Mouse (Mus musculus): ENCODE results near the gene Zfp2.
A peak's percentile ranks its signal among the peaks of the same experiment; 100 is the strongest.

Gene Zfp2

DNA sequence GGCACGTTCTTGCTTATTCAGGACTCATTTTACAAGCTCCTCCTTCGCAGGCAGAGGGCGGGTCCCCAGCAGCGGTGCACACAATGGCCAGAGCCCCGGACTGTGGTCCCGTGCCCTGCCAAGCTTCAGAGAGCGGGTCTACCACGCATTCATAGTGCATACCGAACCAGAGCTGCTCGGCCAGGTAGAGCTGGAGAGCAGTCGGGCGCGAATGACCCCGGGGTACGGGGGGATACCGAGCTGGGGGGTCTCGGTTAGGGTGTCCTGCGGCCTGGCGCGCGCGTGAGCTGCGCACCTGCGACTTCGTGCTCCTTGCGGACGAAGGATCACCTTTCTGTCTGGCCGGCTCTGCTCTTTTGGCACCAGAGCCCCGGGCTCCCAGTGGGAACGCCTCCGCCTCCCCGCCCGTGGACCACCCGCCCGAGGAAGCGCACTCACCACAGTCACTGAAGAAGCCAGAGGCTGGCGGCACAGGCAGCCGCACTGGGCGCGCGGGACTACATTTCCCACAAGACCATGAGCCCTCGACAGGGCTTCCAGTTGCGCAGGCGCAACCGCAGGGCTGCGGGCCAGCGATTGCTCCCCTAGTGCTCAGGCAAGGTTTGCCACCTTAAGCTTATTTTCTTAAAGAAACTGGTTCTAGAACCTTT, at the start of gene Zfp2:
Gene Zfp2, minus strand, starts transcription at position 495 of the 650 bp plus-strand sequence.
- DNase-seq (ENCODE audit: low spot score) = no peak

DNA sequence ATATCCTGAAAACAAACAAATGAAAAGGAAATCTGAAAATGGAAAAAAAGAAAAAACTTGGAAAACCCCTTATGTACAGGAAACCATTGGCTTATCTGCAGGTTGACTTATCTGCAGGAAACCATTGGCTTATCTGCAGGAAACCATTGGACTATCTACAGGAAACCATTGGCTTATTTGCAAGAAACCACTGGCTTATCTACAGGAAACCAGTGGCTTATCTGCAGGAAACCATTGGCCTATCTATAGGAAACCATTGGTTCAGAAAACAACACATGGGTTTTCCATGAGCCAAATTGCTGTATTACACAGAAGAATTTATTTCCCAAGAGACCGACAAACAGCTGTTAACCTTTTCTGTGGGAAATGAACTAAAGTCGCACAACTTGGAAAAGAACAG, 48.9 kb upstream of the Zfp2 start:
- no peak for DNase-seq (ENCODE audit: low spot score)

DNA sequence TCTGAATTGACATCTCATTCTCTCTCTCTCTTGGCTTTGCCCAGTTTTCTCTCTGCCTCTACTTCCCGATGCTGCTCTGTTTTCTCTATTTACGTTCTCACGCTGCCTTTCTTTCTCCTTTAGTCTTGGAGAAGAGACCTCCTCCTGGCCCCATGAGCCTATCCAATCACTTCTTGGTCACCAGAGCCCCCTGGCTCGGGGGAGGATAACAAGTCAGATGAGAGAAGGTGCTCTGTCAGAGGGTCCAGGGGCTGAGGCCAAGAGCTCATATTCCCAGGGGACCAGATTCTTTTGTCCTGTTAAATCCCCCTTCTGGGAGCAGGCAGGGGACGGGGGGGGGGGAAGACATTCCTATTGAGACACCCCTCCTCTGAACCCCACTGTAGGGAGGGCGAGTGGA, 37.7 kb upstream of the Zfp2 start, which contains the start of gene Prop1:
Gene Prop1, minus strand, starts transcription at position 101 of the 400 bp plus-strand sequence.
- no peak for DNase-seq (ENCODE audit: low spot score)

DNA sequence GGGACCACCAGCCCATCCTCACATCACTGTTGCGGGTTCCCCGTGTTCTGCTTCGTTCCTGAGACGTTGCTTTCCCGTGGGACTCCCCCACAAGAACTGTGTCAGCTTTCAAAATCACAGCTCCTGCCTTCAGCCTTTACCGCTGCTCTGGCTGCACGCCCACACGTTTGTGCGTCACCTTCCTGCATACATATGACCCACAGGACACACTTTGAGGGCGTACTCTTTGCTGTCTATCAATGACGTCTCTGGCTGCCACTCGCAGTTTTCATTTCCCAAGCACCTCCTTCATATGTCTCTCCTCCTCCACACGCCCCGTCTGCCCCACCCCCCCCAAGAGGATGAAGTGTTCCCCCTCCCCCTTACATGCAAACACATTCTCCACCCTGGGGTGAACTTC, 36.3 kb upstream of the Zfp2 start:
- DNase-seq (ENCODE audit: low spot score) = no peak

DNA sequence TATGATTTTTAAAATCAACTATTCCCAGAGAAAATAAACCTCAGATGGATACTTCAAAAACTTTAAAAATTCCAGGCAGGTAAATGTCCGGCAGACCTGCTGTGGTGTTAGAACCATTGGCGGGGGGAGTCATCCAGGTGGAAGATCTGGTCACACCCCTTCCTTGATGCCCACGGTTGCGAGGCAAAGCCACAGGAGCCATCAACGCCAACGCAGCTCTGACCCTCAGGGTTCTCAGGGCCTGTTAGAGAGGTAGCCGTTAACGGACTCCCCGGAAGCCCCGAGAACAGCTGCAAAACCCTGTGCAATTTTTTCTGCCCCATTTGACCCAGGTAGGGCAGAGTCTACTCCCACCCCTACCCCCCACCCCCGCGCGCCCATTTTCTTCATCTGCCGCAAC, 27.5 kb upstream of the Zfp2 start, which contains the start of gene 4933414I15Rik:
Gene 4933414I15Rik, minus strand, starts transcription at position 260 of the 400 bp plus-strand sequence.
- no peak for DNase-seq (ENCODE audit: low spot score)

DNA sequence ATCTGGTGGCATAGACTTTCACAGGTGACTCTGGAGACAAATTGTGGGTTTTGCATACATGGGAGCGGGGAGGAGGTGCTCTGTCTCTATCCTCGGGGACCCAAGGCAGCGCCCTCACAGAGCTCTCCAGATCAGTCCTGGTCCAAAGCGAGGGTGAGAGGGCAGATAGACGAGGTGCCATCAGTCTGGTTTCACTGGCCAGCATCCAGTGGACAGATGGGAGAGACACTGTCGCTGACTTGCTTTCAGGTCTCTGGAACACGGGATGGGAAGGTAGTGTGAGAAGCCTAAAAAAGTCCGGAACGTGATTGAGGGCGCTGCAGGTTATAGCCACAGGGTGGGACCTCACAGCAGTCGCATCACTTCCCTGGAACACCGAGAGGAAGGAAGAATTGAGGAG, 26.4 kb upstream of the Zfp2 start:
- no peak for DNase-seq (ENCODE audit: low spot score)

DNA sequence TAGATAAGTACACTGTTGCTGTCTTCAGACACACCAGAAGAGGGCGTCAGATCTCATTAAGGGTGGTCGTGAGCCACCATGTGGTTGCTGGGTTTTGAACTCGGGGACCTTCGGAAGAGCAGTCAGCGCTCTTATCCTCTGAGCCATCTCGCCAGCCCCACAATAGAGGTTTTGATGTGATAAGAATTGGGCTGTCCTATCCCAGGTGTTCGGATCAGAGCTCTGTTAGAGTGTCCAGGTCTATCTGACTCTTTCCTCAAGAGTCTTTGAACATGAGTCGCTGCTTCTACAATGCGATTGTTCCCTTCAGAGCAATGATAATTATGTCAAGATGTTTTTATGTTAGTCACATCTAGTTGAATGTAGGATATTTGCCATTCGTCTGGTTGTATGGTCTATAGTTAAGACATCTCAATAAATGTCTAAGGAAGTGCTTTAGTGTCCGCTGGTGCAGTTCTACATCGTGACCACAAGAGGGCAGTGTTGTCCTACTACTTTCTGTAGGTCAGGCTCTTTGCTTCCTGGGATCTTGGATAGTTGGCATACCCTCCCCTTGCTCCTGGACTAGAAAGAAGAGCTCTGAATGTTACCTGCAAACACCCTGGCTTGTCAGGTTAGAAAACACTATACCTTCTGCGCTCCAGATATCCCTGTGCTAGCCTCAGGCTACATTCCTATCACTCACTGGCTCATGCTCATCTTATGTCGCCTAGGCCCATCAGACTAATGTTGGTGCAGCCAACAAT, 23.8 kb upstream of the Zfp2 start:
- DNase-seq (ENCODE audit: low spot score) = peak; percentile 55

DNA sequence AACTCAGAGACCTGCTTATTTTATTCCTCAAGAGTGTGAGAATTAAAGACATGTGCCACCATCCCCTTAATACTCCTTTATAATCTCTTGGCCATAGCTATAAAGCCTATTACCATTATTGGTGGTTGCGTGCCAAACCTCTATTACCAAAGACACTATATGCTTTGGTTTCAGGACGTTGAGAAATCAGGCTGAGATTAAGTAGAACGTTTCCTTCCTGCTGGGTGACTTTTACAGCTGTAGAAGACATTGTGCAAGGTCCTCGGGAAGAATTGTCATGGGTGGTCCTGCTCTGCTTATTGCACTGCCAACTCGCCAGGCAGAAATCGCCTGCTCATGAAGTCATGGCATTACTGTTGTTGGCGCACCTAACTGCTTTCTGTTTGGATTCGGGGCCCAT, 22.5 kb upstream of the Zfp2 start:
- DNase-seq (ENCODE audit: low spot score) = no peak

DNA sequence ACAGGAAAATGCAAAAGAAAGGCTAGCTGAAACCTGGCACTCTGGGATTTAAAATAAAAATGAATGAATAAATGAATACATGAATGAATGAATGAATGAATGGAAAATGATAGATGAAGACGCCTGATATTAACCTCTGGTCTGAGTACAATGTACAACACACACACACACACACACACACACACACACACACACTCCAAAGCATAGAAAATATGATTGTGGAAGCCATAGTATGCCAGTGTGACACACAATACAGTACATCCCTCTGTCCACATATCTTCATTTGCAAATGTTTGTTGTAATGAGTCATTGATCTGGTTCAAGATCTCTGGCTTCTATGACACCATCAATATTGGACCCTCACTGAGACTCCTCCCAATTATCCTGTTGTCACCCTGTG, 16.1 kb upstream of the Zfp2 start:
- no peak for DNase-seq (ENCODE audit: low spot score)

DNA sequence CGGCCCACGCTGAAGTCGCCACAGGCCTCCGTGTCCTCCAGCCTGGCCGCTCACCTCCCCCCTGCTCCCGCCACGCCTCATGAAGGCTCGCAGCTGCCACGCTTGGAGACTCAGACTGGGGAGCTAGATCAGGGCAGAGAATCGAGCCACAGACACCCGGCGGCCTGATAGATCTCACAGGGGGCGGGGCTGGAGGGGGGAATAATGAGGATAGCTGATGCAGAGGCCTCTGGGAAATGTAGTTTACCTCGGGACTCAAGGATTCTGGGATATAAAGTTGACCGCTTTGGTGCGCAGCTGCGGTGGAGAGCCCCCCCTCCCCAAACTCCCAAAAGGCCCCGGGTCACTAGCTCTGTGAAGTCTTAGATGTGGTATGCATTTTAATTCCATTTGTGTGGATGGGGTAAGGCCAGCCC, 15.5 kb upstream of the Zfp2 start, which contains the start of gene Zfp354b:
Gene Zfp354b, minus strand, starts transcription at position 183 of the 416 bp plus-strand sequence.
- no peak for DNase-seq (ENCODE audit: low spot score)

DNA sequence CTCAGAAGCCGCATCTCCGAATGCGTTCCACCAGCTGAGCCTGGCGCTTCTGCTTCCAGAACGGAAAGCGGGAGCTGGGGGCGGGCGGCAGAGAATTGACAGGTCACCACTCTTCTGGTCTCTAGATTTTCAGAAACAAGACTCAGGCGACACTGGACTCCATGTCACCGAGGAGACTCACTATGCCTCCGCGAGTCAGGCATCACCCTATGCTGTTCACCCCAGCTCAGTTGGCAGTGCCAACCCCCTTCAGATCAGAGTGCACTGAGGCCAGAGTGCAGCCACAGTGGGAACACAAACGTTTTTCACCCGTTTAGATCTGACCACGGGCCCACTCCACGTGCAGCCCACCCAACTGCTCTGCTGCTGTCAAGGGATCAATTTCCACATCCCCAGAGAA, 15.1 kb upstream of the Zfp2 start:
- DNase-seq (ENCODE audit: low spot score) = no peak

DNA sequence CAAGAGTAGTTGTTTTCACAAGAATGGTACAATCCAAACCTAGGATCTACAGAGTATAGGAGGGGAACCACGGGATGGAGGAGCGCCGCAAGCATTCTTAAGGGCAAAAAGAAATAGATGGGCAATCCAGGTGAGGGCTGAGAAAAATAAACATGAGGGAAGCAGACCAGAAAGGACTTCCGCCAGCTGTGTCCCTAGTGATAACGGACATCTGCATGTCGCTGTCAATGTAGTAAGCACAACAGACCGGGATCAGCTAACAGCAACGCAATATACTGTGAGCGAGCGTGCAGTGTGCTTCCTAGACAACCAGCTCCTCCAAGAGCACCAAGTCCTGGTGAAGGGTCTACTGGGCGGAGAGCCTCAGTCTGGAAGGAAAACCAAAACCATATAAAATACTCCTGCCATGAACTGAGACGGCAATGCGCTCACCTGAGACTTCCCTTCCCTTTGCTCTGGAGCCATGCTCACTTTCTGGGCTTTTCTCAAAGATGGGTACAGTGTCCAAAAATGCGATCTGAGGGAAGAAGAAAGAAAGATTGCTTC, 14.6 kb upstream of the Zfp2 start:
- DNase-seq (ENCODE audit: low spot score) = no peak

DNA sequence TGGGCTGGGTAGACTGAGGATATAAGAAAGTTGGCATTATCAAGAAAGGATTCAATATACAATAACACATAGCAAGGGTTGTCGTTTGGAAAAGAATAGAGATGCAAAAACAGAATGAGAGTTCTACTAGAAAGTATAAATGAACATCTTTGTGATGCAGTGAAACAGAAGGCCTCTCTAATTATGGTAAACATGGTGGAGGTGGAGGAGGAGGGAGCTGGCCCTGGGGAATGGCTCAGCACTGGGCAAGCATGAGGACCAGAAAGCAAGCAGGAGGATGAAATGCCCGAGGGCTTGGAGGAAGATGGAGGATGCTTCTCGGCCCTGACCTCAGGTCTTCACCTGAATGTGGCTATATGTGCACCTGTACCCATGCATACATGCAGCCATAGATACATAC, 1.5 kb downstream of the Zfp2 start:
- DNase-seq (ENCODE audit: low spot score) = no peak

DNA sequence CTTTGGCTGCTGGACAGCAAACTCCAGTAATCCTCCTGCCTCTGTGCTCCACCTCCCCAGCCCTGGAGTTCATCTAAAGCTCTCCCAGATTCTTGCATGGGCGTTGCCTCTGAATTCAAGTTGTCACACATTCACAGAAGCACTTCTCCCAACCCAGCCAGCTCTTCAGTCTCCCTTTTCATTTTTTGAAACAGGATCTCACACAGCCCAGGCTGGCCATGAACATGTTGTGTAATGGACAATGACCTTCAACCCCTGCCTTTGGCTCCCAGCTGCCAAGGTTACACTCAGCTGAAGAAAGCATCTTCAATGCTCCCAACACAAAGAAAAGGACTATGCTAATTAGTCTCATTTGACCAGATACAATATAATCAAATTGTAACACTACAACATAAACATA, 2.7 kb downstream of the Zfp2 start:
- DNase-seq (ENCODE audit: low spot score) = no peak

DNA sequence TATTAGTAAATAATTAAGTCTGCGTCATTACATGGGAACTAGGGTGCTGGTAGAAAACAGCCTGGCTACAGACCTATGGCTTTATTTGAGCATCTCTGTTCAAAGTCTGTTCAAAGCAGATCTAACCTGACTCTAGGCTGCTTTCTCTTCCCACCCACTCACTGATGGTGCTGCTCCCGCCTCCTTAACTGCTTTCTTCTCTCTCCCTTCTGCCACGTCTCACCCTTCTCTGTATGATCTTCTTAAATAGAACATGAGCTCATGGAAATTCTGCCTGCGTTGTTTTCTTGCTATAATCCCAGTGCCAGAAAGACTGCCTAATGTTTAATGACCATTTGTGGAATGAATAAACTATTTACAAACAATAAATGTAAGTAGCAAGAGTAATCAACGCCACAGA, 7.8 kb downstream of the Zfp2 start:
- DNase-seq (ENCODE audit: low spot score) = no peak

DNA sequence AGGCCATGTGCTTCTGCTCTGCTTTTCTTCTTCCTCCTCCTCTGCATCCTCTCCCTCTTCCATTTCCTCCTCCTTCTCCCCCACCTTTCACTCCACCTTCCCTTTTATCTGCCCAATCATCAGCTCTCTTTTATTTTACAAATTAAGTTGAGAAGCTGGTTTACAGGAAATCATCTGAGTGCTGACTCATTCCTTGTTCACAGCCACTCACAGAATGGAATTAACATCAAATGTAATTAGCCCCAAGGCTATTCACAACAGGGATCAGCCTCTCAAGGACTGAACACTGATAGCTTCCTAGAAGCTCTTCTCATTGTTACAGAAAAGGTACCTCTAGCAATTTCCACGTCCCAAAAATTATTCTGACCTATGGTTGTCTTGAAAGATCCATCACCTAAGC, 18.6 kb downstream of the Zfp2 start:
- DNase-seq (ENCODE audit: low spot score) = no peak

DNA sequence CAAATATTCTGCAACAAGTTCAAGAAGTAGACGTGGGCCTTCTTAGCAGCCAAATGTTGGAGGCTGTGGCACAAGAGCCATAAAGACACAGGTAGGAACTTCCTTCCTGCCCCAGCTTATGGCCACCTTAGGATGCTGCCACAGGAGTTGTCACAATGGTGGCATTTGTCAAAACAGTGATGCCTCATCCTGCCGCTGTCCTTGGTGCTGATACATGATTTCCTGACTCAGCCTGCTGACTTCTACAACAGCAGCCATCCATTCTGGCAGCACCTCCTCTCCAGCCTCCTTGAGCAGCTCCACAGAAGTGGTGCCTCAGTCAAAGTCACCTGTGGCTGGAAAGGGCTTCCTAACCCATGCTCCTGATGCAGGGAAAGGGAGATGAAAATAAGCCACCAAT, 23.5 kb downstream of the Zfp2 start:
- DNase-seq (ENCODE audit: low spot score) = no peak

DNA sequence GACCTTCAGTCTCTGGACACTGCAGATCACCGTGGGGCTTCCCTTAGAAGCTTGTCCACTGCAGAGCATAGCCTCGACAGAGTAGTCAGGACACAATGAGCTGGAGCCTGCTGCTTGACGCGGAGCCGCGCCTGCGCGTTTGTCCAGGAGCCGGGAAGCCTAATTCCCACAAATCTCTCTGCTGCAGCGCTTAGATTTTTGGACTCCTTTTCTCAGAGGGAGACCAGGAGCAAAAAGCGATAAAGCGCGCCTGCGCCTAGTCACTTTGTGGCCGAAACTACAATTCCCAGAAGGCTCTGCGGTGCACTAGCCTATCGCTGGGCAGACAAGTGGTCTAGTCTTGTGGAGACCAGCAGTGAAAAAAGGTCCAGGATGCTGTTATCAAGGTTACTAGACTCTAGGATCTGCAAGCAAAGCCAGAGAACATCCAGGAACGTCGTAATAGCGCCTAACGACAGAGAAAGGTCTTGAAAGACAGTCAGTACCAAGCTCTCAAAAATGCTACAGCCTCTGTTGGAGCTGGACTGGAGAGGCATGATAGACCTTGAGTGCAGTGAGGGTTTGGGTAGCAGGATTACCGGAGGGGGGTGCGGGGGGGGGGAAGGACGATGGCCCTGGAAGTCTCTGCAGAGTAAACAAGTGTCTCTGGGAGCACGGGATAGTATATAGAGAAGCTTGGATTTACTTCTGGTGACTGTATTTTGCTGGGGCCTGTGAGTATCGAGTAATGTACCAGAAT, 28.4 kb downstream of the Zfp2 start, which contains the start of gene Zfp454:
Gene Zfp454, minus strand, starts transcription at position 262 of the 739 bp plus-strand sequence.
- no peak for DNase-seq (ENCODE audit: low spot score)

DNA sequence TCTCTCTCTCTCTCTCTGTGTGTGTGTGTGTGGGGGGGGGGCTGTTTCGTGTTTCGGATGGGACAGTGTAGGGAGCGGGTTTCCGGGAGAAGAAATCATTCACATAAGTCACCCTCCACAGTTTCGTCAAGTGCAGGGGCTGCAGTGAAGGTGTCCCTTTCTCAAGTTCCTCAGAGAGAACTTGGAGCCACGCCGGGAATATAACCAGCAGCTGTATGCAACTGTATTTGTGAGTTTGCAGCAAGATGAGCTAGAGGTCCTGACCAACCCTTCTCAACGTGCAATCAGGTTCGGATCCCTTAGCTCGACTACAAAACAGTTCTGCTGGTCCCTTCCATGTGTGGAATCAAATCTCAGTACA, 29.1 kb downstream of the Zfp2 start:
- DNase-seq (ENCODE audit: low spot score) = no peak

DNA sequence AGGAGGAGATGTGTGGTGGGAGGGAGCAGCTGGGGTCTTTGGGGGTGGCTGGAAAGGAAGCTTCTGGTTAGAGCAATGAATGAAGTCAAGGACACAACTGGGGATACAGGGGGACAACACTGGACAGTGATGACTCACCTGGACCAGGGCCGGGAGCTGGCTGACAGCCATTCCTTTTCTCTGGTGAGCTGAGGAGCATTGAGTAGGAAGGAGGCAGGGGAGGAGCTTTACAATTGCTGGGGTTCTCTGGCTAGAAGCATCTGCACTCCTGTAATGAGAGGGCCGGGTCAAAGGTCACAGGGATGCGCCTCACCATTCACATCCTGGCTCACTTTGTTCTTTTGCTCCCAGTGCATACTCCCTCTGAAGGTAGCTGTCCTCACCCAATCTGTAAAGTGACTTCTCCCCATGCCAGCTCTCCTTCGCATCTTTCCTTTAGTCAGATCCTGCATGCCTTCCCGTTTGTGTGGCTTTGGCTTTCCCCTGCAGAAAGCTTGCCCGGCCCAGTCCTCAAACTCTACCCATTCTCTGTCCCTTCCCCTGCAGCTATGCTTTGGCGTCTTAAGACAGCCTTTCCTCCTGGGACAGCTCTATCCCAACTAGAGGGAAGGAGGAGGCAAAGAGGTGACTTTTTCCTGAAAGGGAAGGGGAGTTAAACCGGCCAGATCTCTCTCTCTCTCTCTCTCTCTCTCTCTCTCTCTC, 29.6 kb downstream of the Zfp2 start:
- DNase-seq (ENCODE audit: low spot score) = no peak

DNA sequence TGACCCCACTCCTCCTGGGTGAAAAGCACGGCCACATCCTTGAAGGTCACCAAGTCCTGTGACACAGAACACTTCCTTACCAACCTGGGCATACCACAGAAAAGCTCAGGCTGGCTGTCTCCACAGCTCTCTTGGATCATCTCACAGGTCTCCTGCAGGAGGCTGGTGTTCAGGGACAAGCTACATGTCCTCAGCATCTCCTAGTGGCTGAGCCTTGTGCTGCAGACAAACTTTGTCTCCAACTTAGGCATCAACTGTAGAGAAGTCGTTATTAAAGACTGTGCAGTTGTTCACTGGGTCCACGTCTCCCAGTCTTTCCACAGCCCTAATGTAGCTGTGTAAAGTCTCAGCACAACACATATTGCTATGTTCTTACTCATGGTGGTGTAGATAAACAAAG, 32.2 kb downstream of the Zfp2 start:
- no peak for DNase-seq (ENCODE audit: low spot score)

DNA sequence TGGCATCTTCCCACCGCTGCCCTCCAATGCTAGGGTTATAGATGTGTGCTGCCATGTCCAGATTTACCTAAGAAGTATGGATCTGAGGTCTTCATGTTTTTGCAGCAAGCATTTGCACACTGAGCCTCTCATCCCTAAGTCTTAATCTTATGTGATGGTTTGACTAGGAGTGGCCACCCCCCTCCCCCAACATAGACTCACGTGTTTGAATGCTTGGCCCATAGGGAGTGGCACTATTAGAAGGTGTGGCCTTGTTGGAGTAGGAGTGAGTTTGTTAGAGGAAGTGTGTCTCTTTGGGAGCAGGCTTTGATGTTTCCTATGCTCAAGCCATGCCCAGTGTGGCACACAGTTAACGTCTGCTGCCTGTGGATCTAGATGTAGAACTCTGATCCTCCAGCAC, 37.3 kb downstream of the Zfp2 start:
- DNase-seq (ENCODE audit: low spot score) = no peak
